ENCODE assay signal across 19 mouse cellular contexts in genomic region chr17:74990561-74990960, GRCm38 (mm10).
"Had no signal": no experiment of that assay in that cellular context is flagged by ENCODE, and none has a peak within 500 bp of the region (broad histone marks: within the 10 kb centered on the region; RNA-seq: fewer than 3 reads in every experiment).

No protein-coding gene starts in this region.

- H3K9me3 ChIP-seq: midbrain, embryonic 13.5 days; neural tube, embryonic 13.5 days; neural tube, embryonic 15.5 days had no signal

- H3K9ac ChIP-seq: liver, embryonic 14.5 days; lung, embryonic 14.5 days; midbrain, embryonic 13.5 days; neural tube, embryonic 13.5 days; neural tube, embryonic 15.5 days had no signal

- H3K4me2 ChIP-seq: lung, embryonic 14.5 days; midbrain, embryonic 13.5 days; neural tube, embryonic 13.5 days; neural tube, embryonic 15.5 days had no signal

- DNase-seq: lung, adult 18-20 months; lung, embryonic 14.5 days; lung, postnatal 10 days; lung, postnatal 4 days; retina, postnatal 1 day; right cerebral cortex, adult 18-20 months; right cerebral cortex, postnatal 25 days; right cerebral cortex, postnatal 4 days; spleen, adult 18-20 months; thymus, adult 18-20 months; thymus, postnatal 14 days; thymus, postnatal 36 days had no signal

- H3K36me3 ChIP-seq: midbrain, embryonic 10.5 days; midbrain, embryonic 13.5 days; neural tube, embryonic 13.5 days; neural tube, embryonic 15.5 days had no signal

- ATAC-seq: midbrain, embryonic 13.5 days; midbrain, embryonic 16.5 days had no signal

- H3K4me3 ChIP-seq: midbrain, embryonic 10.5 days; midbrain, embryonic 13.5 days; myocyte; neural tube, embryonic 13.5 days; neural tube, embryonic 15.5 days had no signal

- H3K27ac ChIP-seq: liver, embryonic 14.5 days; midbrain, embryonic 10.5 days; midbrain, embryonic 13.5 days; neural tube, embryonic 13.5 days; neural tube, embryonic 15.5 days had no signal

- H3K27me3 ChIP-seq: midbrain, embryonic 13.5 days; neural tube, embryonic 13.5 days had no signal
